In the genomic region with DNA sequence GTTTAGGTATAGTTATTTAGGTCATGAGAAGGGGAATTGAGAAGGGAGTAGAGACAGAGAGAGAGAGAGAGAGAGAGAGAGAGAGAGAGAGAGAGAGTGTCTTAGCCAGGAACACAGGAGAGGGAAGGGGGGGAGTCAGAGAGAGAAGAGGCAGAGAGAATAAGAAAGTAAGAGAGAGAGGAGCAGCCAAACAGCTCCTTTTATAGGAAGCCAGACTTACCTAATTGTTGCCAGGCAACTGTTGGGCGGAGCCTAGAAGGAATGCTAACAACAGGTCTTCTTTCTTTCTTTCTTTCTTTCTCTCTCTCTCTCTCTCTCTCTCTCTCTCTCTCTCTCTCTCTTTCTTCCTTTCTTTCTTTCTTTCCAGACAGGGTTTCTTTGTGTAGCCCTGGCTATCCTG, we compare ENCODE assay signal across 24 mouse cellular contexts. TPM values are rescaled to one million over a fixed set of nuclear protein-coding genes. Genes with fewer than 3 reads are reported as not detected.
DNase-seq lines count a peak whose midpoint lies in the region; ATAC-seq and TF ChIP-seq lines count a peak whose summit lies in the region.
"Had no signal": no experiment of that assay in that cellular context is flagged by ENCODE, and none has a peak within 500 bp of the region (broad histone marks: within the 10 kb centered on the region; RNA-seq: fewer than 3 reads in every experiment).

No protein-coding gene starts in this region.

- no peak for TF ChIP-seq POLR2A in heart, adult 2 months (IDR thresholded peaks at IDR 0.05; ENCODE audit: insufficient read depth, low read depth, low read length)

- intact Hi-C loops in heart, adult 2 months (cut with DNase I) = no loop called here

- no peak overlapping the region for H3K4me3 ChIP-seq in heart, embryonic 10.5 days
- H3K4me3 ChIP-seq in heart, adult 2 months = no peak overlapping the region
- no peak overlapping the region for H3K4me3 ChIP-seq in heart, embryonic 15.5 days
- no peak overlapping the region for H3K4me3 ChIP-seq in midbrain, embryonic 11.5 days (ENCODE audit: low read depth, low read length)
- no peak overlapping the region for H3K4me3 ChIP-seq in midbrain, embryonic 14.5 days (replicated peaks; ENCODE audit: low read depth, low read length)
- H3K4me3 ChIP-seq: erythroblast, embryonic 14.5 days; limb, embryonic 10.5 days; limb, embryonic 15.5 days; midbrain, embryonic 15.5 days had no signal

- no peak for TF ChIP-seq CTCF in heart, adult 2 months (IDR thresholded peaks at IDR 0.05)

- 0 out of 2 replicates have a peak, but pooled peaks cover 5% of the 10 kb centered on the region for H3K27me3 ChIP-seq in heart, embryonic 10.5 days (ENCODE audit: insufficient read depth, poor library complexity, severe bottlenecking)
- no peaks in the 10 kb centered on the region for H3K27me3 ChIP-seq in heart, adult 2 months (ENCODE audit: control insufficient read depth, insufficient read depth, low read length)
- no peaks in the 10 kb centered on the region for H3K27me3 ChIP-seq in heart, embryonic 15.5 days
- no peaks in the 10 kb centered on the region for H3K27me3 ChIP-seq in midbrain, embryonic 11.5 days (ENCODE audit: control insufficient read depth, insufficient read depth, low read length)
- no peaks in the 10 kb centered on the region for H3K27me3 ChIP-seq in midbrain, embryonic 14.5 days (ENCODE audit: control insufficient read depth, insufficient read depth, low read length)
- H3K27me3 ChIP-seq: limb, embryonic 15.5 days; midbrain, embryonic 15.5 days had no signal

- 85% methylated on average over 1 of the region's 1 CpGs for WGBS in heart, embryonic 10.5 days
- 100% methylated on average over 1 of the region's 1 CpGs for WGBS in heart, adult 2 months
- 90% methylated on average over 1 of the region's 1 CpGs for WGBS in heart, embryonic 15.5 days
- 100% methylated on average over 1 of the region's 1 CpGs for WGBS in midbrain, embryonic 11.5 days
- WGBS in midbrain, embryonic 14.5 days = 94% methylated on average over 1 of the region's 1 CpGs

- H3K9ac ChIP-seq in heart, adult 2 months (ENCODE audit: low read depth, low read length) = no peak overlapping the region
- no peak overlapping the region for H3K9ac ChIP-seq in heart, embryonic 15.5 days
- no peak overlapping the region for H3K9ac ChIP-seq in midbrain, embryonic 11.5 days (ENCODE audit: low read length)
- H3K9ac ChIP-seq in midbrain, embryonic 14.5 days (replicated peaks; ENCODE audit: low read length) = no peak overlapping the region
- H3K9ac ChIP-seq: forebrain, postnatal 0 days; hindbrain, embryonic 14.5 days; limb, embryonic 15.5 days; midbrain, embryonic 15.5 days had no signal

- H3K79me2 ChIP-seq in heart, adult 2 months (replicated peaks; ENCODE audit: control insufficient read depth, insufficient read depth, low read length) = no peaks in the 10 kb centered on the region

- no peak for ATAC-seq in heart, embryonic 15.5 days (replicated peaks; ENCODE audit: insufficient number of reproducible peaks, insufficient read depth, low FRiP score, low read depth)
- ATAC-seq in midbrain, embryonic 11.5 days (ENCODE audit: low FRiP score) = no peak
- no peak for ATAC-seq in midbrain, embryonic 14.5 days (ENCODE audit: low FRiP score, low TSS enrichment)
- ATAC-seq: activated CD4-positive, CD25-positive, alpha-beta regulatory T cell, adult 4 months; inflammation-experienced regulatory T-cells, adult 6 months had no signal

- H3K9me3 ChIP-seq in heart, embryonic 10.5 days = no peaks in the 10 kb centered on the region
- no peaks in the 10 kb centered on the region for H3K9me3 ChIP-seq in heart, embryonic 15.5 days (replicated peaks)
- no peaks in the 10 kb centered on the region for H3K9me3 ChIP-seq in midbrain, embryonic 11.5 days (ENCODE audit: control insufficient read depth, low read length)
- H3K9me3 ChIP-seq in midbrain, embryonic 14.5 days (ENCODE audit: control insufficient read depth, low read length) = no peaks in the 10 kb centered on the region
- H3K9me3 ChIP-seq: limb, embryonic 10.5 days; limb, embryonic 15.5 days; midbrain, embryonic 15.5 days had no signal

- peak overlapping the region; percentile 15; the same call in 1 of the 2 replicates for H3K4me2 ChIP-seq in heart, embryonic 15.5 days
- no peak overlapping the region for H3K4me2 ChIP-seq in midbrain, embryonic 11.5 days
- no peak overlapping the region for H3K4me2 ChIP-seq in midbrain, embryonic 14.5 days (ENCODE audit: low read length)
- H3K4me2 ChIP-seq: hindbrain, embryonic 14.5 days; limb, embryonic 15.5 days; midbrain, embryonic 15.5 days had no signal

- no peak for TF ChIP-seq EP300 in heart, adult 2 months (IDR thresholded peaks at IDR 0.05; ENCODE audit: insufficient read depth, low read depth, low read length)

- no peaks in the 10 kb centered on the region for H3K36me3 ChIP-seq in heart, embryonic 10.5 days
- H3K36me3 ChIP-seq in heart, adult 2 months (ENCODE audit: control insufficient read depth, insufficient read depth, low read length) = no peaks in the 10 kb centered on the region
- H3K36me3 ChIP-seq in heart, embryonic 15.5 days = no peaks in the 10 kb centered on the region
- no peaks in the 10 kb centered on the region for H3K36me3 ChIP-seq in midbrain, embryonic 11.5 days (ENCODE audit: control insufficient read depth, insufficient read depth, low read length)
- H3K36me3 ChIP-seq in midbrain, embryonic 14.5 days (ENCODE audit: control insufficient read depth, insufficient read depth, low read length) = no peaks in the 10 kb centered on the region
- H3K36me3 ChIP-seq: limb, embryonic 10.5 days; limb, embryonic 15.5 days; midbrain, embryonic 15.5 days had no signal

- no peak for DNase-seq in heart, embryonic 10.5 days (ENCODE audit: low spot score)
- no peak for DNase-seq in heart, adult 2 months
- no peak for DNase-seq in heart, adult 18-20 months
- peak; percentile 71 for DNase-seq in midbrain, embryonic 11.5 days (ENCODE audit: low spot score, missing footprints)
- DNase-seq in midbrain, embryonic 14.5 days = no peak
- DNase-seq in induced T-regulatory cell, adult 2 months (ENCODE audit: low read depth) = peak; percentile 55
- no peak for DNase-seq in cerebellum, adult 11-12 months
- DNase-seq: adrenal gland, adult 2 months; cerebellum, adult 2 months; cerebellum, postnatal 14 days; forebrain, postnatal 0 days; kidney, adult 11 months; kidney, postnatal 14 days; layer of hippocampus, adult 9-11 months; thymus, postnatal 36 days had no signal

- peak overlapping the region; percentile 72; the same call in 1 of the 2 replicates for H3K27ac ChIP-seq in heart, embryonic 10.5 days
- no peak overlapping the region for H3K27ac ChIP-seq in heart, adult 2 months
- peak overlapping the region; percentile 64 for H3K27ac ChIP-seq in heart, embryonic 15.5 days
- H3K27ac ChIP-seq in midbrain, embryonic 11.5 days (ENCODE audit: low read depth, low read length) = no peak overlapping the region
- H3K27ac ChIP-seq in midbrain, embryonic 14.5 days (replicated peaks; ENCODE audit: low read depth, low read length) = no peak overlapping the region
- H3K27ac ChIP-seq: limb, embryonic 10.5 days; limb, embryonic 15.5 days; macrophage had no signal

- peaks cover 20% of the 10 kb centered on the region for H3K4me1 ChIP-seq in heart, embryonic 10.5 days
- peaks cover 4% of the 10 kb centered on the region for H3K4me1 ChIP-seq in heart, adult 2 months (ENCODE audit: control insufficient read depth, insufficient read depth, low read length)
- H3K4me1 ChIP-seq in heart, embryonic 15.5 days (replicated peaks) = peaks cover 17% of the 10 kb centered on the region
- H3K4me1 ChIP-seq in midbrain, embryonic 11.5 days (ENCODE audit: control insufficient read depth, insufficient read depth, low read length) = peaks cover 9% of the 10 kb centered on the region; the same call in 1 of the 2 replicates
- 0 out of 2 replicates have a peak, but pooled peaks cover 7% of the 10 kb centered on the region for H3K4me1 ChIP-seq in midbrain, embryonic 14.5 days (ENCODE audit: control insufficient read depth, insufficient read depth, low read length)
- H3K4me1 ChIP-seq: limb, embryonic 15.5 days had no signal

RNA-seq across cellular contexts. Expression of gene Herc1, which starts 56.0 kb away (rescaled TPM):
- polyA plus RNA-seq in heart, embryonic 10.5 days (2016; fragmentation: Nextera tagmentation; extraction: Ambion mirVana) = 22.3 and 24.5 TPM in 2 replicates
- total RNA-seq in heart, adult 2 months (2021) = 10 to 100 TPM; 31.4 to 35.4 TPM
- polyA plus RNA-seq in heart, adult 2 months (2012; rRNA removed) = 11.0 and 18.7 TPM in 2 replicates
- polyA plus RNA-seq in heart, embryonic 15.5 days (2015; fragmentation: Nextera tagmentation; extraction: Ambion mirVana) = 15.0 and 16.7 TPM in 2 replicates
- total RNA-seq in heart, adult 18-20 months (2021) = 10 to 100 TPM; 31.4 to 36.5 TPM
- 34.8 and 37.0 TPM in 2 replicates for polyA plus RNA-seq in midbrain, embryonic 11.5 days (2014; fragmentation: Nextera tagmentation; extraction: Ambion mirVana)
- 48.3 and 64.1 TPM in 2 replicates for polyA plus RNA-seq in midbrain, embryonic 14.5 days (2014; fragmentation: Nextera tagmentation; extraction: Ambion mirVana)

Comparison
In these comparisons a context has a peak if more than half of its experiments do, and no peak if none do; other contexts are left out.
1. DNase-seq: peak in midbrain, embryonic 11.5 days (single experiment) and induced T-regulatory cell, adult 2 months (single experiment); none in heart, embryonic 10.5 days (single experiment), heart, adult 2 months (0 of 2), heart, adult 18-20 months (0 of 2), midbrain, embryonic 14.5 days (single experiment) and cerebellum, adult 11-12 months (single experiment).
2. H3K27ac ChIP-seq: peak in heart, embryonic 10.5 days (single experiment) and heart, embryonic 15.5 days (single experiment); none in heart, adult 2 months (single experiment), midbrain, embryonic 11.5 days (single experiment) and midbrain, embryonic 14.5 days (single experiment).